Mouse (Mus musculus) adrenal gland, postnatal 10 days (tissue): ENCODE measurements around the gene Maml2. TPM values are rescaled to one million over a fixed set of nuclear protein-coding genes. Genes with fewer than 3 reads are reported as not detected.

ENCODE experiments used
- DNase-seq: peaks from one replicate; pipeline ENCODE4 v3.0.0; 2021; ENCODE audit warnings: mixed read lengths
- total RNA-seq, 2 experiments: library from RNA; stranded (reverse); gene quantifications; 2 replicates each; pipeline ENCODE4 v1.2.3; 2021

Maml2 gene
- total RNA-seq, 2 experiments from 2014 or later, result 7.4 to 9.4 TPM

DNA sequence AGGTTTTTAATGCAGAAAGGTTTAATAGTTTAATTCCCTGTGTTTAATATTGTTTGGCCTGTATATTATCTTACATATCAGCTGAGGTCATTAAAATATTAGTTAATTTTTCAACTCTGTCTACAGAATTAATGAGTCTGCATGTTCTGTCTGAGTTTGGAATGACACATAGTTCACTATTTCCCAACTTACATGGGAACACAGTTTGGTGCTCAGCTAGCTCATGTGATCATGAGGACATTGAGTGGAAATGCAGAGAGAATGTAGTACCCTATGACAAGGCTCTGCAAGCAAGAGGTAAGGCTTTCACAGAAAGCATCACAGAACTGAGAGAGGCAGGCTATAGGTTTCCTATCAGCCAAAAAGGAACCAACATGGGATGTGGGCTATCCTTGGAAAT lies 197.8 kb downstream of the Maml2 start:
- DNase-seq, result no peak

DNA sequence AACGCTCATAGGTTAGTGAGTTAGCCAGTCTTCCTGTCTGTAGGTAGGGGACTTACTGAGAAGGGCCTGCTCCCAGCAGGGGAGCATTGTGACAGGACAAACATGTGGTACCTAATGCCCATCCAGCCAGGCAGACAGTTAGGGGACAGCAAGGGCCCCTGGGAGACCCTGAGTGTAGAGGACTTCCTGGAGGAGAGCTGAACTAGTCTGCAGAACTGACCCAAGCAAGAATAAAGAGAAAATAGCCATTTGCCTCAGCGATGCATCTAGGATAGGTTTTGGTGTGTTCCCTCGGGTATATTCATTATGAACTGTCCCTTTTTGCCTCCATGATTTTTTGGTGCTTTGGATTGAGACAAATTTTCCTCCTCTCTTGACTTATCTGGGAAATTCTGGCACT lies 199.3 kb downstream of the Maml2 start:
- DNase-seq, result no peak

DNA sequence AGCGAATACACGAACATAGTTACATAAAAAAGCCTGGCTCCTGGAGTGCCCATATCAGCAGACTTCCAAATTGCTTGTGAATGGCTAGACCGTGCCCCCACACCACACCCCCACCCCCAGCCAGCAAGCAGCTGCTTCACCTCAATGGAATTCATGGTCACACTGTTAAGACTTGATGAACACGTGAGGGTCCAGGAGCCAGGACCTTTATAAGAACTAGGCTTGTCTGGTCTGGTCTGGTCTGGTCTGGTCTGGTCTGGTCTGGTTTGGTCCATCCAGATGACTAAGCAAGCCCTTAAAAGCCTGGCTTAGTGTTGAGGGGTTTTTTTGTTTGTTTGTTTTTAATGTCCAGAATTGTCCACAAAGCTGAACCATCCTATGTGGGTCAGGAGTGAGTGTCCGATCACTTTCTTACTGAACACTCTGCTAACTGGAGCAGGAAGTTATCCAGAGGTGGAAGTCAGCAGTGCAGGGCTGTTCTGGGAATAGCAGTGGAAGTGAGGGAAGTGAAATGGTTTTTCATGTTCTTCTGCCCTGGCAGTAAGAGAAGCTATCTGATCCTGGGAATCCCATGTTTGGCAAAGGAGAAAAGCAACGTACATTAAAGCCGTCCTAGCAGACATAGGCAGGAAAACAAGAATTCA lies 200.1 kb downstream of the Maml2 start:
- no peak for DNase-seq

DNA sequence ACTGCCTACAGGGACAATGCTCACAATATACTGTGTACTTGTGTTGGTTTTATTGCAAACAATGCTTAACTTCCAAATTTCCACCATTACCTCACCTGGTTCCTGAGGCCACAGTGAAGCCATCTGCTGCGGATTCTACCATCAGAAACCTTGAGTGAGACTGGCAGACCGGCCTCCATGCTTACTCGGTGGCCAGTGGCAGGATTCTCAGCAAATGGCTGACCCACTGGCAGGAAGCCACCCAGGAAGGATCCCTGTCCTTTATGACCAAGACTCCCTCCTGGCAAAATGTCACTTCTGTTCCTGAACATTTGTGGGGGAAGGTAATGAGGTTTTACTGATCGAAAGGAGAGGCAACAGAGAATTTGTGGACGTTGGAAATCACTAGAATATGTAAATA lies 202.3 kb downstream of the Maml2 start:
- DNase-seq, result no peak

DNA sequence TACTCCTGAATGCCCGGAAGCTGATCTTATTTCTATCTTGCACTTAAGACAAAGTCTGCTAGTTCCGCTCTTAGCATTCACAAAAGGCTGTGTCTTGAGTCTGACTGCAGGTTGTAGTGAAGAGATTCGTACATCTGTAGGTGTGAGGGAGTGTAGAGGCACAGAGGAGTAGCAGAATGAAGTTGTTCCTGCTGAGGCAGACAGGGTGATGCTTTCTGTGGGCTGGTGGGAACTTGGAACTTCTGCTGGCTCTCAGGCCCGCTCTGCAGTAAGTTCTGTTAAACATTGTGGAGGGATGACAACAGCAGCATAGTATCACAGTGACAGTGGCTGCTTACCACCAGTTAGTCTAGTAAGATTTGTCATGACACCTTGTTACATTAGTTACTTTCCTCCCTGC lies 207.3 kb downstream of the Maml2 start:
- DNase-seq, result no peak

DNA sequence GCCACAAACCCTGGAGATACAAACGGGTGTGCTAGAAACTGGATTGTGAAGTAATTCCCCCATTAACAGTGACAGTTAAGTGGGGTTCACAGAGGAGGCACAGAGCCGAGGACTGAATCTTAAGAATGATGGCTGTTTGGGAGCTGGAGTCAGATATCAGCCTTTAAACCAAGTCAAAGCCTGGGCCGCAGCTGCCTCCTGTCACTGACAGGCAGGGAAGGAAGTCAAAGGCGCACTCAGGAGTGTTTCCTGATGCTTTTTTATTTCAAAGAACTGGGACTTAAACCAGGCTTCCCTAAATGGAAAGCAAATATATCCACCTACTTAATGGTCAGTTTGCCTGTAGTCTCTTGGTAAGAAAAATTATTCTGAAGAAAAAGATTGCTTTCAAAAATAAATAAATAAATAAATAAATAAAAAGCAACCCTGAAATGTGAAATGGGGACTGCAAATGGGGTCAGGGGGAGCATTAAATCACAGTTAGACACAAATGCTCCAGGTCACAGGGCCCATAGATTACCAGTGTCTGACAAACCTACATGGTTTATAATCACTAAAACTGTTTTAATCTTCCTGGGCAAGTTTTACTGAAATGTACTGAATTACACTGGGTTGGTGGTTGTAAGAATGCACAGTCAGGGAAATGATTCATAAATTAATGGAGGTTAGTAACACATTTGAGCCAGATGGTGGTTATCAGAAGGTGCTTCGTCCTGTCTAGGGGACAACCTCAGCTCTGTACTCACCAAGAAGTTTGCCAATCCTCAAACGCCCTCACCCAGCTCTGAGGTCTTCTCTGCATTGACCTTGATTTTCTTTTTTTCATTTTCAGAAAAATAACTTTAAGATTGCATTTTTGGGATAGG lies 209.4 kb downstream of the Maml2 start:
- no peak for DNase-seq

DNA sequence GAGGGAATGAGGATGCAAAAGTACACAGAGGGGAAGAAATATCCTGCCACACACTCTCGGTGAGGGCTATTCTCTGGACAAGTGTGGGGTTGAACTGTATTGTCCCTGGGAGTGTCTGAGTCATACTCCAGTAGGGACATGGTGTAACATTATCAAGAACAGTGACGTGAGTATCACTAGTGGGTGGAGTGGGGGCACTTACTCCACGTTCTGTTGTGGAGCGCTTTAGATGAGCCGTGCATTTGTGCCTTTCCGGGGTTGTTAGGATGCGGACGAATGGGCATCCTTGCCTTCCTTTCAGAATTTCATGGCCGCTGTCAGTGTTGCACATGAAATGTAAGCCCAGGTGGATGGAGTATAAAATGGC lies 210.0 kb downstream of the Maml2 start:
- no peak for DNase-seq

DNA sequence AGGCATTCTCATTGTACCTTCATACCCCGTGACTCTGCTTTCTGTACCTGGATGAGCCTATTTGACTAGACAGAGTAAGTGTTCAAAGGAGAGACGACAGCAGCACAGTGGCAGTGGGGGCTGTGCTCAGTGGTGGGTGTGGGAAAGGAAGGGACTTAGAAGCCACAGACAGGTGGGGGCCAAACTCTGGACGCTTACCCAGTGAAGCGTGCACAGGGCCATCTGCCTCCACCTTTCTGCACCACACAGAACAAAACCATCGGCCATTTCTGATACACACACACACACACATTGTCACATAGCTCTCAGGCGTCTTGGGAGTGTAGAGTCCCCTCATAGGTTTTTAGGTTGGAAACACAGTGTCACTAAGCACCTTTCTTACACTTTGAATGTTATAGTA lies 212.0 kb downstream of the Maml2 start:
- DNase-seq, result no peak

DNA sequence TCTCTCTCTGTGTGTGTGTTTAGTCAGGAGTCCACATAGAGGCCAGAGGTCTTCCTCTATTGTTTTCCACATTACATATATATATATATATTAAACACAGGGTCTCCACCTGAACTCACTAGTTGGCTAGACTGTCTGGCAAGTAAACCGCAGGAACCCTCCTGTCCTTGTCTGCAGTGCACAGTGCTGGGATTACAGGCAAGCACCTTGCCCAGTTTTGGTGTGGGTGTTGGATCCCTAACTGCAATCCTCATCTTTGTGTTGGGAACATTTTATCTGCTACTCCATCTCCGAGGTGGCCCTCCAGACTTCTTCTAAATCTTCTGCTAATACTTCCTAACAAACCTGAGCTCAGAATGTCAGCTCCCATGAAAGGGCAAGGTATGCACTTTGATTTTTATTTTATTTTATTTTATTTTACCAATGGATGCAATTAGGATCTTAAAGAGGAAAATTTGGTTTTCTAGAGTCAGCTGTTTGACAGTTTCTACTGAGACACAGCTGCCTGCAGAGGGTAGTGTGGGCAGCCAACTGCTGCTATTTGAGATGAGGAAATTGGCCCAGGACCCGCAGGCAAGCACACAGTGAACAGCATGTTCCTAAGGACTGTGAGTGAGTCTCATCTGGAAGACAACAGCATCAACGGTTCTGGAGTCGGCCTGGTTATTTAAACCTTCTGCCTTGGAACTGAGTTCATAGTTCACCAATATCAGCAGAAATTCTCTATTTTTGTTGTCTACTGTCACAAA lies 213.0 kb downstream of the Maml2 start:
- peak; percentile 26 for DNase-seq

DNA sequence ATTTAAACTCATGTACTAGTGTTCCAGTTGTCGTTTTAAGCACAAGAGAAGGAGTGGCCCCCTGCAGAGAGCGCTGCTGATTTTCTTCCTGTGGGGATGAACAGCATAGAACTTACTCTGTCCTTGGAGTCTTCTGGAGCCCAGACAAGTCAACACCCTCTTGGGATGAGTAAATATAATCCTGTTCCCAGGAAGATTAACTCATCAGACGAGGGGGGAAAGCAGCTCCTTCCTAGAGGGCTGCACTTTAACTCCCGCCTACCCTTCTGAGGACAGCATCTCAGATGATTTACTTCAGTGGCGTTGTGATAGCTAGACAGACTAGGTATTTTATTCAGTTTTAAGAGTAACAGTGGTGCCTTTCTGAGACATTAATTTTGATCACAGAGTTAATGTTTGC lies 215.4 kb downstream of the Maml2 start:
- DNase-seq, result peak; percentile 13

DNA sequence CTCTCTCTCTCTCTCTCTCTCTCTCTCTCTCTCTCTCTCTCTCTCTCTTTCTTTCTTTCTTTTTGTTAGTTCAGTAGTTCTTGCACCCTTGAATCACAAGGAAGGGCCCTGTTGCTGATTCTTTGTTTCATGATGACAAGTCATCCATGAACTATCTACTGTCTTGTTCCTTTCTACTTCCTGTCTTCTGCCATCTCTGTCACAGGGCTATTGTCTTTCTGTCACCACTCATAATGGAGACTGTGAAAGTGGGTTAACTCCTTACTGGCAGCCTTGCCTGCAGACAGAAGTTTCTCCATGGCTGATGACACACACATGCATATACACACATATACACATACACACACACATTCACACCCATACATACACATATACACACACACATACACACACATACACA lies 216.7 kb downstream of the Maml2 start:
- no peak for DNase-seq

DNA sequence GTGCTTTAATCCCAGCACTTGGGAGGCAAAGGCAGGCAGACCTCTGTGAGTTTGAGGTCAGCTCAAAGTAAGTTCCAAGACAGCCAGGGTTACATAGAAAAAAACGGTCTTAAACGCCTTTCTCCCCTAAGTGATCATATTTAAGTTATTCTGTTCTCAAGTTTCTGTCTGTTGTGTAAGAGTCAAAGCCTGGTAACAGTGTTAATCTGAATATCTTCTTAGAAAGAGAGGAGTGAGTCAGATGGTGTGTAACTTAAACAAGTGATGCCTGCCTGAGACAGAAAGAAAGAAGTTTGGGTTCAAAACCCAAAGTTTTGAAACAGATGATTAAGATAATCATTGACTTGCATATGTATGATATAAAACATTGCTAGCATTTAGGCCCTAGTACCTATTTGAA lies 218.2 kb downstream of the Maml2 start:
- DNase-seq, result no peak

DNA sequence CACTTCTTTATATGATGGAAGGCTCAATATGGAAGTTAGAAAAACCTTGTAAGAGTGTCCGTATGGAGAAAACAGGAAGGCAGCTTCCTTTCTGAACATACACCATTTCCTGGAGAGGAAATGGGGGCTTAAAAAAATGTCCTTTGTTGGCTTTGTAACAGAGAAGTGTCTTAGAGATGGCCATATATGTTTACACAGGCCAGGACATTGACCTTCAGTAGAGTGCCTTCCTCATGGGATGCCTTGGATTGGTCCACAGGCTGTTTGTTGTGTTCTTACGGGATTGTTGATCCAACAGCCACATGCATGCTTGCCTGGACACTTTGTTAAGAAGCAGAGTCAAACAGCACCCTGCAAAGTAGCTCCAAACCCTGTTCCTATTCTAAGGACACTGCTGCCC lies 220.3 kb downstream of the Maml2 start:
- no peak for DNase-seq

DNA sequence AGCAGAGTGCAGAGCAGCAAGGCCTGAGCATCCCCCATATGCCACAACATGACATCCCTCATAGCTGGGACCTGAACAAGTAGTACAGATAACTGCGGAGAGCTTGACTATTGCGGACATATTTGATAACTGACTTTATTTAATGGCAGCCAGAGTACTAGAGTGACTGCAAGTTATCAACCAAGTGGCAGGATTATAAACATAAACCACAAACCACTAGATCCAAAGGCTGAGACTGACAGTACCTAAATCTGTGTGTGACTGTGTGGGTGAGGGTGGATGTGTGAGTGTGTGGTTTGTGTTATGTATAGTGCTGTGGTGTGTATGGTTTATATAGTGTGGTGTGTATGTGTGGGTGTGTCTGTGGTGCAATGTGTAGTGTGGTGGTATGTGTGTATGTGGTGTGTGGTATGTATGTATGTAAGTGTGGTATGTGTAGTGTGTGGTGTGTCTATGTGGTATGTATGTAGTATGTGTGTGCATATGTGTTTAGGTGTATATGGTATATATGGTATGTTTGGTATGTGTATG lies 220.7 kb downstream of the Maml2 start:
- DNase-seq, result no peak

DNA sequence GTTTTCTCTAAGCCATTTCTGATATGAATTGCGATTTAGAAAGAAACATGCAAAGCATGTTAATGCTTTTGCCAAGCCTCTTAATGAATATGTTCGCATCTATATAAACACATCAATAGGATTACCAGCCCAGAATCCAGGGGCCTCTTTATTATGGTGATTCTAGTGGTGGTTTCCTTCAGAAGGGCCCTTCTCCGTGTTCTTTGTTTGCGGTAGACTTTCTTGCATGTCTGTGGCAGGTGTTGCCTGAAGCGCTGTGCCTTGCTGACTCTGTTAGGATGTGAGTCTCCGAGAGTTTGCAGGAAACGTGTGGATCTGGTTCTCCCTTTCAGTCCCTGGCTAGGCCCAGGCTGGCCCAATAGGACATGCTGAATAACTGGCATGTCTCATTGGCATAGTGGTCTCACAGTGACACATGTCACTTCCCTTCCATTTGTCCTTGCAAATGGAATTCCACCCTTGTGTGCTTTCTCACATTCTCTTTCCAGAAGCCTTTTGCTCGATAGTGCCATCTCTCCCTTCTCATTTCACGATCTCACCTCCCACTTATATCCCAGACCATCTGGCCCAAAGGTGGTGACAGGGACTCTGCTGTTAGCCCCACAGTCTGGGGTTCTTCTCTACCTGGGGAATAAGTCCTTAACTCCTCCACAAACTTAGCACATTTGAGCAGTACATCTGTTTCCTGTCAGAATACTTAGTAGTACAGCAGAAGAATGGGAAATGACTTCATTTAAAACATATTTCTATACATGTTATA lies 224.5 kb downstream of the Maml2 start:
- DNase-seq, result no peak

DNA sequence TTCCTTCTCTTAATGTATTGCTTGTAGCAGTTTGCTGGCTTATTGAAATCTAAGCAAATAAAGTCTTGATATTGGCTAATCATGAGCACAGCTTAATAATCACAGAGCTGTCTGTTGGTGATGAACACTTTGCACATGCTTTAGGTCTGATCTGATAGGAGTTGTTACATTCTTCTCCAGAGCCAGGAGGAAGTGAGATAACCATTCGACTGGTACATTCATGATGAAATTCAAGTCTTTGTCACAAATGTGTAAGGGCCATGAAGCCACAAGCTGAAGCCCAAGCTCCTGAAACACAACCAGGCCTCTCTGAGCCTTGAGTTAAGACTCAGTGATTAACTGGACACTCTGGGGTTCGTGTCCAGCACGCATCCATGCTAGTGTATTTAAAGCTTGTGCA lies 225.3 kb downstream of the Maml2 start:
- no peak for DNase-seq

DNA sequence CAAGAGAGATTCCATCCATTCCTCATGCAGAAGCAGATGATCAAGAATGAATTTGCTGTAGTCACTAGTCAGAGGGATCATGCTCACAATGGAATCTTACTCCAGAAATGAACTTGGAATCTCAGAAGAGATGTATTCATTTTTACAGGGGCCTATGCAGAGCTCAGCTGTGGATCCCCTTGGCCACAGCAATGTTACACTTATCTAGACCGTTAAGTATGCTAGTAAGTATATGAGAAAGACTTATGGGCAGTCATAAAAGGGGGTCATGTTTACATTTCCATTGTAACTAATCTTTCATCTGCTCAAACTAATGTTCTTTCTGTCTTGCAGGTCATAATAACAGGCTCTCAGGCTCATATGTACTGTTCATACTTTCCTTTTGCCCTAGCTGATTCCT lies 227.3 kb downstream of the Maml2 start:
- DNase-seq, result no peak

DNA sequence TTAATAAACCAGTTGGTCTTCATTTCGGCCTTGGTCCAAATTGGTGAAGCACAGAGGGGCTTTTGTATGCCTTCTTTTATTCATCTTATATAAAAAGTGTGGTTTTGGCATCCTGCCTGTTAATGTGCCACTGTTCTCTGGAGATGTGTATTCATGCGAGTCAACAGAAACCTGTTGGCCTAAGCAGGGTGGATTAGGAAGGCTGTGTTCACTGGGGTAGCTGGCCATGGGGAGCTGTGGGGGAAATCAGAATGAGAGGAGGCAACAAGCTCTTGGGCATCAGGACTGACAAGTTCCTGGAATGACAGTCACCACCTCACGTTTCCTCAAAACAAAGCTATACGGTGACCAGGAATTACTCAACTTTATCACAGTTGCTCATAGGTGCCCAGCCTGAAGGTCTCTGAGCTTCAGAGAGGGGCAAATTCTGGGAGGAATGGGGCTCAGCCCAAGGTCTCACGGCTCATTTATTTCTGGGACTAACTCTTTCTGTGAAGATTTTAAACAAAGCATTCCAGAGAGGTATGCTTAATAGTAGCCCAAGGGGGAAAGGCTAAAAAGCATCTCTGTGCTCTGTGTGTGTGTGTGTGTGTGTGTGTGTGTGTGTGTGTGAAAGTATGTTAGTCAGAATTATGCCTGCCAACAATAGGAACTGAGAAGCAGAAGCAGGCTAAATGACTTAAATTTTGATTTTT lies 228.0 kb downstream of the Maml2 start:
- no peak for DNase-seq

DNA sequence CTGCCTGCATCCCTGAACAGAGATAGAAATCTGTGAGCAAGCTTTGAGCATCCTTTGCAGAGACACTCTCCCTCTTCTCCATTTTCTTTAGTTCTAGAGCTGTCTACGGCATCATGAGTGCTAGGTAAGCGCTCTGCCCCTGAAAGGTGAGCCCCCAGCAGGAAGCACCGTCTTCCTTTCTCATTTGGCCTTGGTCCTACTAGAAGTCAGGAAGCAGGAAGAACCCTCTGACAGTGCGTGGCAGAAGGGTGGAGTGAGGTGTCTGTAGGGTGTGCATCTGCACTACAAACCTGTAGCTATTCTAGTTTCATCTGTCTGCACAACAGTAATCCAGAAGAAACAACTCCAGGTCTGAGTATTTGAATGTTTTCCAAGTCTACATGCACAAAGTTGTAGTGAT lies 232.8 kb downstream of the Maml2 start:
- DNase-seq, result no peak

DNA sequence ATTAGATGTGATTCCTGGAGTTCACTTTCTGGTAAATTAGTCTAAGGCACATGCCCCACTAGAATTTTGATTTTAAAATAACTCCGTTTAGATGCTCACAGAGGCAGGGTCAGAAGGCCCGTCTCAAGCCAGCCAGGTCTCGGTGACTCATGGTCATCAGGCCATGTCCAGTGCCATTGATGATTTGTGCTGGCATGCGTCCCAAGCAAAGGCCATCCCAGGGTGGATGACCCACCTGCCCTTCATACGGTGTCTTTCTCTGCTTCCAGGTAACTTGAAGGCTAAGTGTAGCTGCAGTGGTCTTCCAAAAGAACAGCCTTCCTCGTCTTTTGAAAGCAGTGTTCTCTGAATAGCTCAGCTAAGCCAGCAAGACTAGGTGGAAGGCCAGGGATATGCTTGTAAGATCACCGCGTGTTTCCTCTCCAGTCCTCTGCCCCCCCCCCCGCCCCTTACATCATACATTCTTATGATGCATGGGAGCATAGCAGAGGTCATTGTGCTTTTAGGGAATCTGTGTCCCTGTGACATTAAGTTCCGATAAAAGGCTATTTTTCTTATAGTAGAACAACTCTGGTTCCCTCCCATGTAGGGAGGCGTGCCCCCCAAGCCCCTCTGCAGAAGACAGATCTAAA lies 235.4 kb downstream of the Maml2 start:
- DNase-seq, result peak; percentile 40

DNA sequence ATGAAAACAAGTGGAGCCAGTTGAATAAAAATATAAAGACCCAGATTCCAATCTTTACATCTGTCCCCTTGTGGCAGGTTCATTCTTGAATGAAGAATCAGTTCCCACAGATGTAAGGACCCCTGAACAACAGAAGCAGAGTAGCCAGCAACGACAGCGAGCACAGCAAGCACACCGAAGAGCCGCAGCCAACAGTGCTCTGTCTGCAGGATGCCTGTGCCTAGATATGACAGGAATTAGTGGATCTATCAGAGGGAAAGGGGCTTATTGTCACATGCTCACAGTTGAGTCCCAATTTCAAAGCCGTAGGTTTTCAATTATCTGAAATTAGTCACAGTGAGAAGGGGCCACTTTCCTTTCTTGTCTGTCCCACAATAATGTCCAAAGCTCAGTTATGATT lies 238.0 kb downstream of the Maml2 start:
- no peak for DNase-seq
